Mouse (Mus musculus) sigmoid colon, adult 10 weeks (tissue): ENCODE results near the gene Sele. TPM values are rescaled to one million over a fixed set of nuclear protein-coding genes. Genes with fewer than 3 reads are reported as not detected.

ENCODE experiments used
- polyA plus RNA-seq: library from polyadenylated mRNA; stranded (reverse); fragments of 350-450 nt; fragmentation: Illumina TruSeq; extraction: RNeasy Lipid Tissue Mini Kit (QIAGEN cat#74804); gene quantifications from one replicate; pipeline ENCODE4 v1.2.3, GENCODE M21; 2014; ENCODE audit warnings: low read depth, low replicate concordance

Sele gene
- not detected for polyA plus RNA-seq

DNA sequence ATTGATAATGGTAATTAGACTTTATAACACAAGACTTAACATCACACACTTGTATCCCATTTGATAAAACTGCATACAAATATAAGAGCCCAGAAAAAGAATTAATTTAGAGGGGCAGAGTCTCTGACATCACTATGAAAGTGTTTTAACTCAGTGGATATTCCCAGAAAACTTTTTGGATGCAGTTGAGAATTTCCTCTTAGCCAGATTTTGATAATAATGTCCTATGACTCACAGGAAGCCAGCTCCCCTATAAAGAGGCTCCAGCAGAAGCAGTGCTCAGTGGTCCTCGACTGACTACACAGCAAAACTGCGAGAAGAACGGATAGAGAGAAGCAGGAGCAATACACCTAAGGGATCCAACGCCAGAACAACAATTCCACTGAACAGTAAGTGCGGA, at the start of gene Sele:
TSS of gene Sele (plus strand) at position 301 of the 400 bp plus-strand sequence.

GRCm38 (mm10) chr1:164061925-164062324, 13.9 kb downstream of the Sele start, which contains the start of gene Sell:
Sell (plus strand) TSS chr1:164061982.

Other genes starting within 250 kb of the Sele start
- gene Scyl3, start 119.1 kb upstream of the Sele start, polyA plus RNA-seq = 60.6 TPM
- 3.2 TPM for gene BC055324, start 53.4 kb upstream of the Sele start, polyA plus RNA-seq
- 9.5 TPM for gene Mettl18, start 53.3 kb upstream of the Sele start, polyA plus RNA-seq
- gene Sell, start 13.7 kb downstream of the Sele start, polyA plus RNA-seq = 21.8 TPM
- 3.8 TPM for gene Selp, start 67.0 kb downstream of the Sele start, polyA plus RNA-seq
- gene F5, start 103.6 kb downstream of the Sele start, polyA plus RNA-seq = 3.7 TPM
- gene Slc19a2, start 200.8 kb downstream of the Sele start, polyA plus RNA-seq = 18.2 TPM
- 30.1 TPM for gene Ccdc181, start 227.4 kb downstream of the Sele start, polyA plus RNA-seq